Mouse (Mus musculus): Measurements from ENCODE around the gene Zcchc10.

- TF ChIP-seq POLR2A (IDR thresholded peaks at IDR 0.05; ENCODE audit: borderline replicate concordance, low read depth, low read length) (no peak), CTCF (IDR thresholded peaks at IDR 0.05; ENCODE audit: low read depth, low read length) (no peak)
Measured at GRCm38 (mm10) chr11:53301167-53301515, 23.3 kb upstream of the Zcchc10 start.

All from bone marrow macrophage, adult 2 months (primary cell).